Mouse (Mus musculus): Measurements from ENCODE around the gene Clstn2. TPM values are rescaled to one million over a fixed set of nuclear protein-coding genes. Genes with fewer than 3 reads are reported as not detected.

The Clstn2 gene
- polyA plus RNA-seq, 1 experiment from 2014 or later, result 17.0 TPM

DNA sequence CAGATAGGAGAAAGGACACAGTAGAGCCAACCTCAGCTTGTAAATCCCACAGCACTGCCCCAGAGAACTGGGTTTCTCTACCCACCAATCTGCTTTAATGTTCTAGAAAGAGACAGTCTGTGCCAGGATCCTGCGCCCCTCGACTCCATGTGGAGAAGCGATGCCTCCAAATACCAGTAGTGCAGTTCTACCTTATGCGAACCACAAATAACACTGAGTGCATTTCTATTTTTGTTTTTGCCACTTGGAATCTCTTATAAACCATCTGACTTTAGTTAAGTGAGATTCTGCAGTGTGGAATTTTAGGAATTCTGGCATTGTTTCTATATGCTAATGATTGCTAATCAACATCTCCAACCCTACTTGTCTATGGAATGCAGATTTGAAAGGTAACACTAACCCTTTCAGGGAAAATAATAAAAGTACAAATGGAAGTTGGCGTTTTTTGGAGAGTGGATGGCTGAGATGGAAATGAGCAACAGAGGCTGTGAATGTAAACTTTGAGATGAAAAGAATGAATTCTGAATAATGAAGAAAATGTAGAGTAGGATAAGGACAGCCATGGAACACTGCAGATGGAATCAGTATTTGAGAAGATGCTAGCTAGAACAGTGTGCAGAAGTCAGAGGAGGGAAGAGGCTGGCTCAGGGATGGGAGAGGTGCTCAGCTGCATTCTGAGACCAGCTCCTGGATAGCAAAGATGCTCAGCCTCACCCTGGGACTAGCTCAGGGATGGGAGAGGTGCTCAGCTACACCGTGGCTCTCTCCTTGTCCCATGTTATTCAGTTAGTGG, 617.9 kb downstream of the Clstn2 start:
- Histone ChIP-seq H3K4me1 (replicated peaks) (no peaks in the 10 kb centered on the region), H3K9ac (no peak overlapping the region), H3K4me2 (no peak overlapping the region), H3K27me3 (no peaks in the 10 kb centered on the region), H3K4me3 (no peak overlapping the region), H3K36me3 (no peaks in the 10 kb centered on the region), H3K27ac (replicated peaks) (no peak overlapping the region), H3K9me3 (no peaks in the 10 kb centered on the region)
- ATAC-seq (ENCODE audit: low read depth), result no peak
- WGBS, result 88% methylated on average over 6 of the region's 6 CpGs

DNA sequence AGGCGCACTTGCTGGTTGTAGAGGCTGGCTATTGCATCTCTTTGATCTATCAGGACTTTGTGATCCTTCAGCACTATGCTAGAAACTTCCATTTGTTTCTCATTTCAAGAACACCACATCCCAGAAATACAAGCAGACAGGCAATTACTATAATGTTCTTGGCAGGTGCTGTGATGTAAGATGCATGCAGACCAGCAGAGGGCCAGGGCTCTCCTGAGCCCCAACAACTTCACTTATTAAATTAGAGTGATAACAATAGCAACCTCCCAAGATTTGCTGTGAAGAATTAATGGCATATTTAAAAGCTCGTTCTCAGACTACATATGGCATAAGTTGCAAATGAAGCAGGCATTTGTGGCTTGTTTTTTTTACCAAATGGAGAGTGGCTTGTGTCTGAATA, 624.8 kb downstream of the Clstn2 start:
- ATAC-seq (ENCODE audit: low read depth), result no peak
- no peak overlapping the region for H3K4me3 ChIP-seq
- no peak overlapping the region for H3K4me2 ChIP-seq
- H3K36me3 ChIP-seq, result no peaks in the 10 kb centered on the region
- H3K9ac ChIP-seq, result no peak overlapping the region
- 86% methylated on average over 2 of the region's 2 CpGs for WGBS
- H3K4me1 ChIP-seq (replicated peaks), result no peaks in the 10 kb centered on the region
- H3K27ac ChIP-seq (replicated peaks), result no peak overlapping the region
- H3K9me3 ChIP-seq, result no peaks in the 10 kb centered on the region
- no peaks in the 10 kb centered on the region for H3K27me3 ChIP-seq

Data from neural tube, embryonic 13.5 days (tissue).